Mouse (Mus musculus) cortical plate, adult 2 months (tissue): ENCODE data around the gene Stpg4.

ENCODE experiments used
- CTCF ChIP-seq: fragments of 200-500 bp; IDR thresholded peaks from 2 replicates; pipeline ENCODE4 v1.5.1; 2011; ENCODE audit warnings: mild to moderate bottlenecking, control low read depth, low read length; ENCODE audit not compliant: insufficient read depth; ENCODE audit errors: extremely low read depth
- POLR2A ChIP-seq: fragments of 200-500 bp; IDR thresholded peaks from 2 replicates; pipeline ENCODE4 v1.6.1; 2011; ENCODE audit warnings: mild to moderate bottlenecking, low read length, control low read depth; ENCODE audit not compliant: insufficient read depth; ENCODE audit errors: extremely low read depth

- TF ChIP-seq CTCF: no peak
- TF ChIP-seq POLR2A: no peak
Measured at GRCm38 (mm10) chr17:87406646-87407045, 20.9 kb downstream of the Stpg4 start.
